In genomic region chr8:3468838-3469237, GRCm38 (mm10) we compare ENCODE assay signal across 1 mouse cellular context.
A peak's percentile ranks its signal among the peaks of the same experiment; 100 is the strongest.
TF ChIP-seq lines count a peak whose summit lies in the region.

No protein-coding gene starts in this region.

TF ChIP-seq in MEL, 35 proteins besides CTCF, POLR2A, EP300 and RAD21:
- TF ChIP-seq ZNF384 (IDR thresholded peaks at IDR 0.05; ENCODE audit: low read depth, low read length) (peak; percentile 66), SIN3A (IDR thresholded peaks at IDR 0.05; ENCODE audit: low read length) (0 out of 2 replicates have a peak, but pooled peaks have one; percentile 18), POLR2AphosphoS2 (IDR thresholded peaks at IDR 0.05; ENCODE audit: low read length) (no peak), MYC (IDR thresholded peaks at IDR 0.05; ENCODE audit: low read depth, low read length) (0 out of 2 replicates have a peak, but pooled peaks have one; percentile 41), SMC3 (IDR thresholded peaks at IDR 0.05; ENCODE audit: low read depth, low read length) (peak; percentile 57), MAX (IDR thresholded peaks at IDR 0.05; ENCODE audit: low read length) (no peak), ZC3H11A (IDR thresholded peaks at IDR 0.05; ENCODE audit: low read depth, low read length) (peak; percentile 47)
TF ChIP-seq in MEL: peak in this region for 5.
